Mouse (Mus musculus) bone marrow, adult 2 months (tissue): Measurements from ENCODE around the gene Ajap1. TPM values are rescaled to one million over a fixed set of nuclear protein-coding genes. Genes with fewer than 3 reads are reported as not detected.

Experiments
- H3K27ac ChIP-seq: fragments of 200-500 bp; 2 replicates; pipeline ENCODE4 v1.5.1; 2012; ENCODE audit warnings: low read depth, mild to moderate bottlenecking, control low read depth, inconsistent platforms, low read length; ENCODE audit not compliant: control insufficient read depth, poor library complexity, insufficient read depth
- H3K4me1 ChIP-seq: fragments of 200-500 bp; 2 replicates; pipeline ENCODE4 v1.6.1; 2011; ENCODE audit warnings: low read length; ENCODE audit not compliant: control insufficient read depth, insufficient read depth
- H3K4me3 ChIP-seq: fragments of 200-500 bp; replicated peaks from 2 replicates; pipeline ENCODE3; 2011; ENCODE audit warnings: mild to moderate bottlenecking, low read depth, low read length, control low read depth; ENCODE audit not compliant: control insufficient read depth
- CTCF ChIP-seq: fragments of 200-500 bp; IDR thresholded peaks from 2 replicates; pipeline ENCODE4 v1.5.1; 2011; ENCODE audit warnings: low read length, control low read depth; ENCODE audit not compliant: control insufficient read depth, insufficient read depth
- POLR2A ChIP-seq: fragments of 200-500 bp; IDR thresholded peaks from 2 replicates; pipeline ENCODE4 v1.6.1; 2011; ENCODE audit warnings: low read depth, mild to moderate bottlenecking, control low read depth, low read length, borderline replicate concordance; ENCODE audit not compliant: control insufficient read depth
- WGBS: fragments of 180-500 bp; shearing (Covaris S2); methylation state at CpG from one replicate; pipeline ENCODE4 v1.1.7; 2018; 5-methylcytosine and 5-hydroxymethylcytosine counted together
- polyA plus RNA-seq: library from polyadenylated mRNA; stranded (reverse); fragments of >200 nt; gene quantifications from 2 replicates; pipeline ENCODE4 v1.2.4, GENCODE M21; 2011; ENCODE audit warnings: low replicate concordance; ENCODE audit not compliant: missing spikeins, insufficient read depth, insufficient read length

Gene Ajap1
- not detected in 2 replicates for polyA plus RNA-seq

DNA sequence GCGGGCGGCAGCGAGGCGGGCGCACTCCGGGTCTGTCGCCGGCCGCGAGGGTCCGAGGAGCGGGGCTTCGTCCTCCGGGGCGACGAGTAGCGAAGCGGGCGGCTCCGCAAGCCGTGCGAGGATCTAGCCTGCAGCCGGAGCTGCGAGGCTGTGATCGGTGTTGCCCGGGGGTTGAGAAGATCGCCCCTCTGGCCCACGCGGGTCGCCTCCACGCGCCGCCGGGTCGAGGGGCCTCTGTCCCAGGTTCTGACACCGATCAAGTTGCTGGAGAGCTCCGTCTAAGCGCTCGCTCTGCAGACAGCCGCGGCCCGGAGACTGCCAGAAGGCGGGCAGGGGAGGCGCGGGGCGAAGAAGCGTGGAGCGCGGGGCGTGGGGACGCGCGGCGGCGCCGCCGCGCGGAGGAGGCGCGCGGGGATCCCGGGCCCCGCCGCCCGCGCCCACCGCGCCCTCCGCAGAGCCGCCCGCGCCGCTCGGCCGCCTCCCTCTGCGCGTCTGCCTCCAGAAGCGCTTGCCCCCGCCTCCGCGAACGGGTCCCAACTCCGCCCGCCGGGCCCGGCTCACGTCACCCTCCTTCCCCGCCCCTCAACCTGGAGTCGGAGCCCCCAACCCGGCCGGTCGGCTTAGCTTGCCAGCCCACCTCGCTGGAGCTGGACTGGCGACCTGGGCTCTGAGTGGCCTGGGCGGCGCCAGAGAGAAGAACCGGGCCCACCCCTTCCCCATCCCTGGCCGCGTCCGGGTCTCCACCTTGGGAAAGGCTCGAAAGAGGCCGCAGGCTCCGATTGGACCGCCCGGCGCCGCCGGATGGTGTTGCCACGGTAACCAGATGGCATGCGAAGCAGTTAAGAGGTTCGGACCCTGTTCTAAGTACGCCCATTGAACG is at the start of gene Ajap1:
Ajap1 (minus strand) TSS at position 353 of the 880 bp plus-strand sequence.
- Histone ChIP-seq H3K27ac (no peak within 1 kb of the TSS; the same call in 1 of the 2 replicates), H3K4me1 (no peaks in the 10 kb centered on the region), H3K4me3 (no peak within 1 kb of the TSS)
- TF ChIP-seq CTCF (no peak), POLR2A (no peak)
- WGBS = 4% methylated on average over 112 of the region's 114 CpGs

GRCm38 (mm10) chr4:153530536-153530935 is 47.9 kb upstream of the Ajap1 start:
- WGBS = 74% methylated on average over 14 of the region's 14 CpGs
- Histone ChIP-seq H3K4me3 (no peak overlapping the region), H3K27ac (no peak overlapping the region), H3K4me1 (no peaks in the 10 kb centered on the region)
- no peak for TF ChIP-seq CTCF
- no peak for TF ChIP-seq POLR2A

- no peaks in the 10 kb centered on the region for H3K4me1 ChIP-seq
- H3K4me3 ChIP-seq = no peak overlapping the region
- H3K27ac ChIP-seq = no peak overlapping the region
- TF ChIP-seq POLR2A (no peak), CTCF (no peak)
- 58% methylated on average over 1 of the region's 1 CpGs for WGBS
Measured at GRCm38 (mm10) chr4:153521601-153522000, 39.0 kb upstream of the Ajap1 start.

GRCm38 (mm10) chr4:153519888-153520287 is 37.3 kb upstream of the Ajap1 start:
- no peak for TF ChIP-seq CTCF
- TF ChIP-seq POLR2A = no peak
- WGBS = 78% methylated on average over 3 of the region's 3 CpGs
- Histone ChIP-seq H3K4me3 (no peak overlapping the region), H3K27ac (no peak overlapping the region), H3K4me1 (no peaks in the 10 kb centered on the region)

DNA sequence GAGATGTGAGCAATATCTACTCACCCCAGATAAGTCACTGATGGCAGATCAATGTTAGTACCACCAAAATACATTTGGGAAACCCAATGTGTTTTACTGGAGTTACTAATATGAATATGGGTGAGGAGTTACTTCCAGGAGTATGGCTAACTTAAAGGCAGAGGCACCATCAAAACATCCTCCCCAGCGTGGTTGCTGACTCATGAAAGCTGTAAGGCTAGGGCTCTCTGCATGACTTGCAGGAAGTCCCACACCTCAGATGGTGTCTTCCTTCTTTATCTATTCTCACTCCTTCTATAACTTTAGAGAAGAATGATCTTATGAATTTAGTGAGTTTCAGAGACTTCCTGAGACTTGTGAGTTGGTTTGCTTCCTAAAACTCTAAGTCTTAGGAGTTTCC is 36.7 kb upstream of the Ajap1 start:
- WGBS = 54% methylated on average over 1 of the region's 1 CpGs
- Histone ChIP-seq H3K4me1 (no peaks in the 10 kb centered on the region), H3K27ac (no peak overlapping the region), H3K4me3 (no peak overlapping the region)
- TF ChIP-seq CTCF = no peak
- no peak for TF ChIP-seq POLR2A

GRCm38 (mm10) chr4:153515786-153516185 is 33.2 kb upstream of the Ajap1 start:
- TF ChIP-seq CTCF = no peak
- no peak for TF ChIP-seq POLR2A
- WGBS = 76% methylated on average over 10 of the region's 10 CpGs
- Histone ChIP-seq H3K4me3 (no peak overlapping the region), H3K27ac (no peak overlapping the region), H3K4me1 (no peaks in the 10 kb centered on the region)

- Histone ChIP-seq H3K27ac (no peak overlapping the region), H3K4me3 (no peak overlapping the region), H3K4me1 (no peaks in the 10 kb centered on the region)
- TF ChIP-seq POLR2A = no peak
- no peak for TF ChIP-seq CTCF
- WGBS = 67% methylated on average over 6 of the region's 6 CpGs
Measured at GRCm38 (mm10) chr4:153514071-153514470, 31.5 kb upstream of the Ajap1 start.

- Histone ChIP-seq H3K27ac (no peak overlapping the region), H3K4me3 (no peak overlapping the region), H3K4me1 (no peaks in the 10 kb centered on the region)
- TF ChIP-seq CTCF (no peak), POLR2A (no peak)
- 88% methylated on average over 1 of the region's 1 CpGs for WGBS
Measured at GRCm38 (mm10) chr4:153511530-153511929, 28.9 kb upstream of the Ajap1 start.
